Mouse (Mus musculus): ENCODE results near the gene Hoxb6.

DNA sequence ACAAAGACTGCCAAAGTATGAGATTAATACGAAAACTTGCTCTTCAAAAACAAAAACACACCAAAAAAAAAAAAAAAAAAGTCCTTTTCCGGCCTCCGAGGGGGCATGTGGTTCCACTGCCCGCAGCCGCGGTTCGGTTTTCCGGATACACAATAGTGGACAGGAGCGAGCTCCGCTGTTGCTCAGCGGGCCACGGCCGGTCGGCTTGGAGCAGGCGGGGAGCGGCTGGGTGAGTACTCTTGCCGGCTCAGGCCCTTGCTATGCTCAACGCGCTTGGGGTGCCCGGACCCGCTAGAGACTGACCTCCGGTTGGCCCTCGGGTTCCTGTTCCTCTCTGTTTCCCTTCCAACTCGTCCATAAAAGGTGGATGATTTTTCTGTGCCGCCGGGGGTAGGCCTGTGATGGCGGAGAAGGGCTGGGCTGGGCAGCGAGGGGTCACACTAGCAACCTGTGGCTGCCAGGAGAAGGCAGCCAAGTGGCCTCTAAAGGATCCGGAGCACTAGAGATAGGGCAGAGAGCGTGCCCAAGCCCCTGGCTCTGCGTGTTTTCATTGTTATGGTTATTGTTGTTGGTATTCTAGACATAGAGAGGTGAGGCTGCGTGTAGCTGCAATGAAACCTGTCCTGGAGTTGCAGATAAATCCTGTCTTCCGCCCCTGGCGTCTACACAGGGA is 22.5 kb downstream of the Hoxb6 start:
- no peak for TF ChIP-seq EP300 (IDR thresholded peaks at IDR 0.05; ENCODE audit: low read depth in 1 of 2, low read length in 2 of 2)
- no peak for TF ChIP-seq POLR2AphosphoS2 (IDR thresholded peaks at IDR 0.05; ENCODE audit: low read length)
- no peak for TF ChIP-seq POLR2A (IDR thresholded peaks at IDR 0.05; ENCODE audit: control insufficient read depth in 1 of 2, insufficient read depth in 1 of 2, low read depth in 1 of 2, low read length in 2 of 2, poor library complexity in 1 of 2)
- no peak for TF ChIP-seq CTCF (IDR thresholded peaks at IDR 0.05 in 2 of 3, conservative IDR thresholded peaks at IDR 0.05 in 1 of 3; ENCODE audit: control insufficient read depth in 1 of 3, insufficient read depth in 1 of 3, low read depth in 2 of 3, low read length in 3 of 3, poor library complexity in 1 of 3, severe bottlenecking in 1 of 3)
- no peak for TF ChIP-seq NRF1 (IDR thresholded peaks at IDR 0.05; ENCODE audit: insufficient read depth, low read depth, low read length, poor library complexity, severe bottlenecking)
- no peak for TF ChIP-seq SIN3A (IDR thresholded peaks at IDR 0.05; ENCODE audit: low read length)
- no peak for TF ChIP-seq USF1 (IDR thresholded peaks at IDR 0.05; ENCODE audit: low read depth, low read length)
